Mouse (Mus musculus) Patski (cell line): ENCODE data around the gene Clmn. TPM values are rescaled to one million over a fixed set of nuclear protein-coding genes. Genes with fewer than 3 reads are reported as not detected.
"Not testable (repeated sequence)": the region's sequence is repeated elsewhere in the genome, so short reads cannot be mapped to it uniquely, and the experiment has no call there.

ENCODE experiments used
- ATAC-seq: fragments of 100-300 bp; one replicate; pipeline ENCODE4 v1.8.0; 2021
- CTCF ChIA-PET: fragments of 350-600 bp; sonication (Branson Sonifier 250); formaldehyde crosslinking; loops from one replicate; lab custom pipeline; 2022; ENCODE audit warnings: inconsistent platforms; lab: Charles Lee
- POLR2A ChIA-PET: fragments of 350-600 bp; sonication (Branson Sonifier 250); formaldehyde crosslinking; loops from one replicate; lab custom pipeline; 2022; ENCODE audit warnings: antibody characterized with exemption, inconsistent platforms; lab: Charles Lee
- DNase-seq: peaks from one replicate; pipeline ENCODE4 v3.0.0-alpha.2; 2011; ENCODE audit warnings: low read depth, low spot score
- H3K27me3 ChIP-seq: fragments of 371-371 bp; one replicate; pipeline ENCODE4 v1.5.1; 2021
- CTCF ChIP-seq: fragments of 100-300 bp; IDR thresholded peaks from one replicate; pipeline ENCODE4 v1.5.1; 2021
- in situ Hi-C: fragments of 300-500 bp; cut with MboI; formaldehyde crosslinking; loops from 3 replicates; pipeline ENCODE4 v1.11.1; 2018; ENCODE audit warnings: low pct_unique_long_range_greater_than_20kb, mixed read lengths
- polyA plus RNA-seq: library from polyadenylated mRNA; unstranded; gene quantifications from one replicate; pipeline ENCODE4 v1.2.3, GENCODE M21; 2021

Gene Clmn
- polyA plus RNA-seq, 1 experiment from 2014 or later = 43.8 TPM

DNA sequence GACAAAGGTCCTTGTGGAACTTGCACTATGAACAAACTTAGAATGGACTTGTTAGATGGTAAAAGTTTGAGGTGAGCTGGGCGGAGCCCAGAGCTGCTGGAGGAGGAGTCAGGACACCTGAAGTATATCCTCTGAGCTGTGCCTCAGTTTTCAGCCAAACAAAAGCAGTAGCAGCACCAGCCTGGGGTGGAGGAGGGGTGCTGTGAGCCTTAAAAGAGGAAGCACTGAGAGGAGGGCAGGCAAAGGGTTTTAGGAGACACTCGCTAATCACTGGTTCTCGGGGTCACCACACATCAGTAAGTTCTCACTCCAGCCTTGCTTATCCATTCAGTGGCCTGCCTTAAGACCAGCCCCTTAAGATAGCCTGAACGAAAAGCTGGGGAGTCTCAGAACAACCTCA is 30.1 kb downstream of the Clmn start:
- POLR2A ChIA-PET = no interaction called here
- in situ Hi-C loops = loop anchor here (10.0 kb wide), 1 partner anchor 100 kb away; no protein-coding TSS in a partner anchor
- H3K27me3 ChIP-seq = no peaks in the 10 kb centered on the region
- no peak for ATAC-seq
- no peak for TF ChIP-seq CTCF
- no peak for DNase-seq
- CTCF ChIA-PET = interaction anchor here (0.8 kb wide), 1 partner anchor 11 kb away, joined by 3 read pairs; no protein-coding TSS in a partner anchor

DNA sequence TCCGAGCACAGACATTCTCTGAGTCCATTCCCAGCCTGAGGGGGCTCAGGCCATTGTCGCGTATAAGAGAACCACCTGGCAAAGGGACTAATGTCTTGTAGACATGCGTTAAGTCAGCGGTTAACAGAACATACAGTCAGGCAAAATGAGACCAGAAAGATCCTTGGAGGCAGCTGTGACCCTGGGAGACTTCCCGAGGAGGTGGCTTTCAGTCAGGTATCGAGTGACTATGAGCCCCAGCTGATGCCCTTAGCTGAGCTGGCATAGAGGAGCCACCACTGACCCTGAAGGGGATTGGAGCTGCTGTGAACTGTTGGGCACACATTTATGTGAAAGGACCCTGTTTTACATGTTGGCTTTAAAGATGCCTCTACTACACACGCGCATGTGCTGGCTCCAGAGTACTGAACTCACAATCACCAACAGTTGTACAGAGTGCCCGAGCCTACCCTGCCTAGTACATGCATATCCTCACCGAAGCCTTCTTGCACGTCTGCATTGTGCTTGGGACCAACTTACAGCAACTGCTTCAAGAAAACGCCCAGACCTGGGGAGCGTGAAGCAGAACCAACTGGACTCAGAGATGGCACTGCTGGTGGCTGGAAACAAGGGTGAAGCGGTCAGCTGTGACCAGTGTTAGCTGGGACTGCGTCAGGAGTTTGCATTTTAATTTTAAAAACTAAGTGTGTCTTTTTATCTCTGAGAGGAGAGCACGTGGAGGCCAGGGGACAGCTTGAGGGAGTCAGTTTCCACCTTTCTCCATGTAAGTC is 34.0 kb downstream of the Clmn start:
- ChIA-PET POLR2A (no interaction called here), CTCF (interaction anchor here (1.3 kb wide), 1 partner anchor 20 kb away, joined by 3 read pairs; no protein-coding TSS in a partner anchor)
- in situ Hi-C loops = loop anchor here (10.0 kb wide), 1 partner anchor 104 kb away; no protein-coding TSS in a partner anchor
- DNase-seq (no peak), ATAC-seq (peak; percentile 4)
- no peaks in the 10 kb centered on the region for H3K27me3 ChIP-seq
- TF ChIP-seq CTCF = no peak

DNA sequence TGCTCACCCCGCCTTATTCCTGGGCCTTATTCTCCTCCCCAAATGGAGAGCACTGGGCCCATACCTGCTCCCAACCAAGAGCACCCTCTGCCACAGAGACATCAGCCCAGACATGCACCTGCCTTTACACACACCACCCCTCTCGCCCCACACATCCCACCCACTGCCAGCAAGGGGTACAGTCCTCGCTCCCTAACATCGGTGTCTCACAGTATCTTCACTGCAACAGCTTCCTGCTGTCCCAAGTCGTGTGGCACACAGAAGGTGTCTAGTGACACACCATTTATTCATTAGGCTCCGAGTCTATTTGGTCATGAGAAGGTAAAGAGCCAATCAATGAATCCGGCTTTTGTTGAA is 34.6 kb downstream of the Clmn start:
- ATAC-seq (peak; percentile 8), DNase-seq (no peak)

DNA sequence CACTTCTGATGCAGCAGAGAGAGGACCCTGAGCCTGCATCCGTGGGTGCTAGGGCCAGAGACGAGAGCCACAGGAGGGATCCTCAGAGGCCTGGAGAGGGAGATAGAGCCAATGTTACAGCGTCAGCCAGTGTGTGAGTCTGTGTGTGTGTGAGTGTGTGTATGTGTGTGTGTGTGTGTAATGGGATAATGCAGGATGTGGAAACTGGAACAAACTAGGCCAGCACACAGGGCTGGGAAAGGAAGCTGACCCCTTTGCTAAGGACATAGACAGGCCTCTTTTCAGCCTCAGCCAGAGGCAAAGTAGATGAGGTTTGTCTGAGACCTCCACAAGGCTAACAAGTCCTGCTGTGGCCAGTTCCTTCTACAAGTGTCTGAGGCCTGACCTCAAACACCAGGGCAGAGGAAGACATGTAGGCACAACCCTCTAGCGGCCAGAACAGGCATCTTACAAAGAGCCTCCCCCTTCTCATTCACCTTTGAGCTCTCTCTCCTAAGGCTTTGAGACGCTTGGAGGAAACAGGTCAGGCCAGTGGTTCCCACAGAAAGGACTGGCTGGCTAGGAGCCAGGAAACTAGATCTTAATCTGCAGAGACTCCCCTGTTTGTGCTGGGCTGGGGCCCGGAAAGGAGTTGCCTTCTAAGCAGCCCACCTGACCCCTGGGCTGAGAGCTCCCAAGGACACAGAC is 35.1 kb downstream of the Clmn start:
- DNase-seq = no peak
- ChIA-PET CTCF (interaction anchor here (0.6 to 1.3 kb wide), 5 partner anchors 18 to 61 kb away, joined by 3 read pairs; no protein-coding TSS in a partner anchor), POLR2A (interaction anchor here (0.6 kb wide), 2 partner anchors 109 to 111 kb away, joined by 3 read pairs; no protein-coding TSS in a partner anchor)
- ATAC-seq = peak; percentile 72
- in situ Hi-C loops = loop anchor here (10.0 kb wide), 1 partner anchor 105 kb away; no protein-coding TSS in a partner anchor
- H3K27me3 ChIP-seq = no peaks in the 10 kb centered on the region
- TF ChIP-seq CTCF = no peak

More for the DNA sequence above, 34.6 kb downstream of the Clmn start:
- POLR2A ChIA-PET = interaction anchor here (0.6 kb wide), 1 partner anchor 111 kb away, joined by 3 read pairs; no protein-coding TSS in a partner anchor
- in situ Hi-C loops = loop anchor here (10.0 kb wide), 1 partner anchor 105 kb away; no protein-coding TSS in a partner anchor
- CTCF ChIA-PET = interaction anchor here (0.6 to 1.3 kb wide), 5 partner anchors 19 to 61 kb away, joined by 3 read pairs; no protein-coding TSS in a partner anchor
- TF ChIP-seq CTCF = no peak
- H3K27me3 ChIP-seq = no peaks in the 10 kb centered on the region

DNA sequence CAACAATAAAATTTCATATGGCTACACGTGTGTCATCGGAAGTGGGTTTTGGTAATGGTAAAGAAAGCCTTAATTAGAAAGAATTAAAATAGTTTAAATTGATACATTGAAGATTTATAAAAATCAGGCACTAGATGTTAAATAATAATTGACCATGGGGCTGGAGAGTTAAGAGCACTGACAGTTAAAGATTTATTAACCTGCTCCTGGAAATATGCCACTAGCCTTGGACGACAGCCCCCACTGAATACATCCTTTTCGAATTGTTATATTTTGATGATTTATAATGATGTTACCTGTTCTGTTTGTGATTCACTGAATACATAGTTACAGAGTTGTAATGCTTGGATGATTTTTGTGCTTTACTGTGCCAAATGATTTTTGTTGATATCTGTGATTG is 35.9 kb downstream of the Clmn start:
- H3K27me3 ChIP-seq, ATAC-seq, in situ Hi-C loops, DNase-seq, POLR2A ChIA-PET: not testable (repeated sequence)
- CTCF ChIA-PET = interaction anchor here (1.2 kb wide), 1 partner anchor 60 kb away, joined by 3 read pairs; no protein-coding TSS in a partner anchor

DNA sequence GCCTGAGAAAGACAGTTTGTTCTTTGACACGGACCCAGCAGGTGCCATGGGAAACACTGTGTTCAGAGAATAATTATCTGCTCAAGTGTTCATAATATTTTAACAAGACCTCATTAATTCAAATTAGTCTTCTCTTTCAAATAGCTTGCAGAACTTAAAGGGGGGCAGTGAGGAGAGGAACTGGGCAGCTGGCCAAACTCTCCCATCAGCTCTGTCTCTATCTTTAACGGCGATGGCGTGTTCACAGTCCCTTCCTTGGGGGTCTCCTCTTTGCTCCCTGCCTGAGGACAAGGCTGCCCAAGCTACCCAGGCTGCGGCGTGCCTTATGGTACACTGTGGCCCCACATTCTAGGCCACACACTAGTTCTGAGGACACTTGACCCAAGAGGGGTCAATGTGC is 37.2 kb downstream of the Clmn start:
- H3K27me3 ChIP-seq = no peaks in the 10 kb centered on the region
- no peak for DNase-seq
- in situ Hi-C loops = no loop called here
- POLR2A ChIA-PET = no interaction called here
- no peak for TF ChIP-seq CTCF
- ATAC-seq = no peak
- CTCF ChIA-PET = no interaction called here

DNA sequence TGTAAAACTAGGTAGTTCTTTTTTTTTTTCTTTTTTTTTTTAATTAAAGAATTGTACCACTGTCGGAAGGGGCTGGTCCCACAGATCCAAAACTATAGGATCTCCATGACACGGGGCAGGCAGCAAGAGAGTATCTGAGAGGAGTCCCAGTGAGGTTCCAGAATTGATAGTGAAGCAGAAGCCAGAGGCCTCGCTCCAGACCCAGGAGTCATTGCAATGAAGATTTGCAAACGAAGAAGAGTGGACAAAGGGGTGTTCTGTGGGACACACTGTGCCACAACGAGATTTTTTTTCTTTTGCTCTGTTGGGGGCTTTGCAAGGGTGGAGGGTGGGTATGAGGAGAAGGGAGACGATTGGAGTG is 40.0 kb downstream of the Clmn start:
- in situ Hi-C loops = no loop called here
- ChIA-PET POLR2A (no interaction called here), CTCF (no interaction called here)
- no peak for TF ChIP-seq CTCF
- ATAC-seq (peak; percentile 14), DNase-seq (no peak)
- no peaks in the 10 kb centered on the region for H3K27me3 ChIP-seq

DNA sequence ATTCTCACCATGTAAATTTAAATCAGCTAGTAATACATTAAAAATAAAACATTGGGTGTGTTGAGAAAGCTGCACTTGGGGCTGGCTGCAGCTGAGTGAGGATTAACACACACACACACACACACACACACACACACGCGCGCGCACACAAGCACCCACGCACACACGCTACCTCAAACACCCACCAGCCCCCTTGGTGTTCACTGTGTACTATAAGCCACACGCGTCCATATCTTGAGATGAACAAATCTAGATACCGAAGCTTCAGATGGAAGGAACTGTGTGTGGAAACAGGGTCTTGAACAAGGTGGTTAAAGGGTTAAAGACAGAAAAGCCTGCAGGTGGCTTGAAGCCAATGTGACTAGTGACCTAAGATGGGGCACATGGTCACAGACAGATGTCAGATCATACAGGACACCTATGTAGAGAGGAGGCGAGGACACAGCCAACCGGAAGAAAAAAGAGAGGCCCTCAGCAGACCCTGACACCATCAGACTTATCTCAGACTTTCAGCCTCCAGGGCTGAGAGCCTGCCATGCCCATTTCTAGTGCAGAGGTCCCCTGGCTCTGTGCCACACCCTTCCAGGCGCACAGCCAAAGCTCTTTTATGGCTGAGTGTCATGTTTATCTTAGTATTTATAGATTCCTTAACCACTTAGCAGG is 40.5 kb downstream of the Clmn start:
- CTCF ChIA-PET = interaction anchor here (0.7 kb wide), 1 partner anchor 10 kb away, joined by 3 read pairs; no protein-coding TSS in a partner anchor
- in situ Hi-C loops = no loop called here
- DNase-seq = peak; percentile 82
- no peaks in the 10 kb centered on the region for H3K27me3 ChIP-seq
- no peak for TF ChIP-seq CTCF
- POLR2A ChIA-PET = no interaction called here
- ATAC-seq = peak; percentile 42

DNA sequence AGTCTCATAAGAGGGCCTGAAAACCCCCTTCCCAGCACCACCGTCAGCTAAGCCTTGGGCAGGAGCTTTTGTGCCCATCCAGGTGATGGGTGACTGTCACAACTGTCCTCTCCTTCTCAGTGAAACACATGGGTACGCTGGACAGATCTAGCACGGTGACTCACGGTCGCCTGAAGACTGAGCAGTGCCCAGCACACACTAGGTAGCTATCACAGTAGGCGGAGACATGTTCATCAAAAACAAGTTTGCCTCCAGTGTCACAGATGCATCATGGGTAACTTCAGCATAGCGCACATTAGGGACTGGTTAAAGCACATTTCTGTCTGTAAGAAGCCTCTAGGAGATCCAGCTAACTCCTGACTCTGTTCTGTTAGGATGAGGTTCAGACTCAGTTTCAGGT is 41.2 kb downstream of the Clmn start:
- no peak for TF ChIP-seq CTCF
- ChIA-PET POLR2A (interaction anchor here (0.9 to 1.4 kb wide), 2 partner anchors 12 to 17 kb away, joined by 3 to 4 read pairs; no protein-coding TSS in a partner anchor), CTCF (interaction anchor here (0.7 to 1.0 kb wide), 2 partner anchors 11 to 116 kb away, joined by 3 read pairs; no protein-coding TSS in a partner anchor)
- no peaks in the 10 kb centered on the region for H3K27me3 ChIP-seq
- DNase-seq (no peak), ATAC-seq (no peak)
- in situ Hi-C loops = no loop called here
